Mouse (Mus musculus): ENCODE measurements around the gene Impg2. TPM values are rescaled to one million over a fixed set of nuclear protein-coding genes. Genes with fewer than 3 reads are reported as not detected.

The Impg2 gene
- total RNA-seq (2012; rRNA removed): 0.04 TPM in 1 of 2 replicates, not detected in the other
- polyA plus RNA-seq (2012; ENCODE audit: insufficient read depth in 1 of 2, insufficient read length in 2 of 2, low read depth in 1 of 2, low replicate concordance in 2 of 2, missing spikeins in 1 of 2): under 1 TPM in 1 of 2 experiments, not detected in 1; 0.01 TPM

DNA sequence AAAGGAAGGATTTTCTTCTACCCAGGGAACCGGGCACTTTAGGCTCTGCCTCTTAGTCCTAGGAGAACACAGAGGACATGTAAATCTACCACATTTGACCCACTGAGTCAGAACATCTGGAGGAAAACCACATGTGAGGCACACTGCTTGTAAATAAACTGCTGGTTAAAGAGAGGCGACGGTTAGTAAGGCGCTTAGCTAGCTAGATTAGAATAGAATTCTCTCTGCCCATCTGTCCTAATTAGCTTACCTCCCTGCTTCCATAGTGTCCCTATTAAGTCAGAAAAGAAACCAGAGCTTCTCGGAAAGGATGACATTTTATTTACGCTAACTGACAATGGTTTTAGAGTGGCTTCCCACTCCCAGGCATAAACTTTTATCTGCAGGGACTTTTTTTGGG lies at the start of gene Impg2:
Impg2 (plus strand) TSS at position 263 of the 400 bp plus-strand sequence.
- Histone ChIP-seq H3K9ac (ENCODE audit: control insufficient read depth, low read depth, low read length, poor library complexity, severe bottlenecking) (no peak within 1 kb of the TSS), H3K36me3 (ENCODE audit: control insufficient read depth in 1 of 2, insufficient read depth in 2 of 2, low read length in 2 of 2) (no peaks in the 10 kb centered on the region), H3K27ac (ENCODE audit: control insufficient read depth, low read depth, low read length) (no peak within 1 kb of the TSS), H3K27me3 (ENCODE audit: control insufficient read depth in 1 of 2, insufficient read depth in 2 of 2, low read length in 2 of 2) (no peaks in the 10 kb centered on the region), H3K79me2 (ENCODE audit: control insufficient read depth, insufficient read depth, low read length, poor library complexity) (no peaks in the 10 kb centered on the region), H3K4me3 (ENCODE audit: control insufficient read depth in 1 of 2, insufficient read depth in 1 of 2, low read depth in 2 of 2, low read length in 2 of 2) (no peak within 1 kb of the TSS), H3K4me1 (ENCODE audit: control insufficient read depth in 1 of 2, insufficient read depth in 2 of 2, low read length in 2 of 2) (no peaks in the 10 kb centered on the region), H3K9me3 (replicated peaks; ENCODE audit: insufficient read depth, low read length) (no peaks in the 10 kb centered on the region)
- no peak for TF ChIP-seq POLR2A (IDR thresholded peaks at IDR 0.05; ENCODE audit: control insufficient read depth in 1 of 2, insufficient read depth in 1 of 2, low read depth in 1 of 2, low read length in 2 of 2, poor library complexity in 1 of 2)
- no peak for TF ChIP-seq TAL1 (IDR thresholded peaks at IDR 0.05; ENCODE audit: low read length)
- no peak for TF ChIP-seq CHD2 (IDR thresholded peaks at IDR 0.05; ENCODE audit: low read length)
- TF ChIP-seq NRF1 (IDR thresholded peaks at IDR 0.05; ENCODE audit: insufficient read depth, low read depth, low read length, poor library complexity, severe bottlenecking): no peak
- TF ChIP-seq RAD21 (IDR thresholded peaks at IDR 0.05; ENCODE audit: low read depth, low read length): no peak
- TF ChIP-seq BHLHE40 (IDR thresholded peaks at IDR 0.05; ENCODE audit: borderline replicate concordance, low read depth, low read length): no peak
- no peak for DNase-seq (ENCODE audit: low read depth, low spot score)

DNA sequence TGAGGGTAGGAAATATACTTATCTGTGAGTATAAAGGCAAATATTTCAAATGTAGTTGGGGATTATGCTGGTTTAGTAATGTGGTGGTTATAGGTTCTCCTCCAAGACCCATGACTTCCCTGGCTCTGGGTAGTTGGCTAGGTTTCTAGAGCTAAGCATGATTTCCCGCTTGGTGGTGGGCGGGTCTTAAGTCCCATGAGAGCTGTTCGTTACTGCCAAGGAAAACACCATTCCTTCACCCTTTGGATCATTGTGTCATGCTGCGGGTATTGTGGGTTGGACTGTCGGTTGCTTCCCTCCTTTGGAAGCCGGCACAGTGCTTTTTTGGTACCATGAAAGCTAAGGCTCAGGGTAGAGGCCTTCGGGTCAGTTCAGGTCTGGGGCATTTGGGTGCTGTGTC lies 40.6 kb upstream of the Impg2 start:
- Histone ChIP-seq H3K4me3 (ENCODE audit: control insufficient read depth in 1 of 2, insufficient read depth in 1 of 2, low read depth in 2 of 2, low read length in 2 of 2) (no peak overlapping the region), H3K27me3 (ENCODE audit: control insufficient read depth in 1 of 2, insufficient read depth in 2 of 2, low read length in 2 of 2) (no peaks in the 10 kb centered on the region), H3K79me2 (ENCODE audit: control insufficient read depth, insufficient read depth, low read length, poor library complexity) (no peaks in the 10 kb centered on the region), H3K9ac (ENCODE audit: control insufficient read depth, low read depth, low read length, poor library complexity, severe bottlenecking) (no peak overlapping the region), H3K4me1 (ENCODE audit: control insufficient read depth in 1 of 2, insufficient read depth in 2 of 2, low read length in 2 of 2) (no peaks in the 10 kb centered on the region), H3K9me3 (replicated peaks; ENCODE audit: insufficient read depth, low read length) (no peaks in the 10 kb centered on the region), H3K27ac (ENCODE audit: control insufficient read depth, low read depth, low read length) (no peak overlapping the region), H3K36me3 (ENCODE audit: control insufficient read depth in 1 of 2, insufficient read depth in 2 of 2, low read length in 2 of 2) (no peaks in the 10 kb centered on the region)
- no peak for DNase-seq (ENCODE audit: low read depth, low spot score)
- TF ChIP-seq POLR2AphosphoS2 (IDR thresholded peaks at IDR 0.05; ENCODE audit: low read length) (no peak), HCFC1 (IDR thresholded peaks at IDR 0.05; ENCODE audit: low read depth, low read length) (no peak), MAFK (IDR thresholded peaks at IDR 0.05; ENCODE audit: borderline replicate concordance, low read depth, low read length) (no peak), SMC3 (IDR thresholded peaks at IDR 0.05; ENCODE audit: low read depth, low read length) (no peak), MXI1 (IDR thresholded peaks at IDR 0.05; ENCODE audit: low read depth, low read length) (no peak), MAX (IDR thresholded peaks at IDR 0.05; ENCODE audit: low read length) (no peak), ELF1 (IDR thresholded peaks at IDR 0.05; ENCODE audit: low read depth, low read length) (no peak), NRF1 (IDR thresholded peaks at IDR 0.05; ENCODE audit: insufficient read depth, low read depth, low read length, poor library complexity, severe bottlenecking) (no peak), CHD1 (IDR thresholded peaks at IDR 0.05; ENCODE audit: low read depth, low read length) (no peak), POLR2A (IDR thresholded peaks at IDR 0.05; ENCODE audit: control insufficient read depth in 1 of 2, insufficient read depth in 1 of 2, low read depth in 1 of 2, low read length in 2 of 2, poor library complexity in 1 of 2) (no peak), EP300 (IDR thresholded peaks at IDR 0.05; ENCODE audit: low read depth in 1 of 2, low read length in 2 of 2) (no peak), JUND (IDR thresholded peaks at IDR 0.05; ENCODE audit: low read depth, low read length) (no peak)
